Mouse (Mus musculus): ENCODE measurements around the gene Heatr5a. TPM values are rescaled to one million over a fixed set of nuclear protein-coding genes. Genes with fewer than 3 reads are reported as not detected.

Heatr5a gene
- polyA plus RNA-seq, 1 experiment, result 13.4 TPM

DNA sequence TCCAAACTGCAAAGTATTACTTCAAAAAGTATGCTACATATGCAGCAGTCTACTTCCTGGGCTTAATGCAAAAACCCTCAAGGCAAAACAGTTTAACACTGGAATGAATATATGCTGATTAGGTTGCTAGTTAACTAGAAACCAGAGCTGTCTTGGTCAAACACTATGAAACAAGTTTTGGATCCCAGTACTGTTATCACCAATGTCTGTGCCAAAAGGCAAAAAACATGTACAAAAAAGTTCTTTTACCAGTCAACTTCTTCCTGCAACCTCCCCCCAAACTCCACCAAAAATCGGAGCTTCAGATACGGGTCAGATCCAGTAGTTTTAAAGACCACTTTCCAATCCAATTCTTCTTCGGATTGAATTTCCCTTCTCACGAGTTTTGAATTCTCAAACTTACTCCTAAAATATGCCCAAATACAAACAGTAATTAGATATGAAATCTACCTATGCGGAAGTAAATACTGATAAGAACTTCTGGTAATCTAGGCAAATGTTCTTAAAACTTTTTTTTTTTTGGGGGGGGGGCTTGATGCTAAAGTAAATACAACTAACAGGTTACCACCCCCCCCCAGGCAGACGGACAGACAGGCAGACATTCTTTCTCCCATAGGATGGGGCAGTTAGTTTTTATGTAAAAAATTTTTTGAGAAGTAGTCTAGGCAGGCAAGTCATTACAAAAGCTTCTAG lies 143.0 kb downstream of the Heatr5a start:
- WGBS, result 3% methylated on average over 6 of the region's 6 CpGs
- DNase-seq, result peak; percentile 43

More for the DNA sequence above, 143.0 kb downstream of the Heatr5a start:
- Histone ChIP-seq H3K36me3 (ENCODE audit: control insufficient read depth, insufficient read depth, low read length) (peaks cover 2% of the 10 kb centered on the region; the same call in 1 of the 2 replicates), H3K27me3 (replicated peaks; ENCODE audit: control insufficient read depth, insufficient read depth, low read length) (no peaks in the 10 kb centered on the region), H3K27ac (ENCODE audit: insufficient read depth, low read depth, low read length) (peak overlapping the region; percentile 99), H3K4me3 (ENCODE audit: insufficient read depth, low read depth, low read length) (peak overlapping the region; percentile 64), H3K4me1 (ENCODE audit: control insufficient read depth, insufficient read depth, low read length) (peaks cover 11% of the 10 kb centered on the region; the same call in 1 of the 2 replicates)
- TF ChIP-seq CTCF (conservative IDR thresholded peaks at IDR 0.05; ENCODE audit: insufficient read depth, insufficient read length, low read depth, low read length) (no peak), POLR2A (IDR thresholded peaks at IDR 0.05; ENCODE audit: low read depth, low read length) (no peak)

Other genes with a start within 250 kb of the Heatr5a start
- 18.2 and 20.6 TPM in 2 replicates for gene Hectd1, start 141.8 kb downstream of the Heatr5a start, polyA plus RNA-seq (2012; rRNA removed)
- gene Dtd2, start 35.2 kb upstream of the Heatr5a start, polyA plus RNA-seq (2012; rRNA removed), result 11.2 and 14.6 TPM in 2 replicates
- 0.08 and 0.11 TPM in 2 replicates for gene Gpr33, start 56.7 kb upstream of the Heatr5a start, polyA plus RNA-seq (2012; rRNA removed)
- gene Nubpl, start 126.4 kb upstream of the Heatr5a start, polyA plus RNA-seq (2012; rRNA removed), result 5.1 and 7.4 TPM in 2 replicates

All from kidney, adult 2 months (tissue).